Mouse (Mus musculus): ENCODE data around the gene 4930467E23Rik. TPM values are rescaled to one million over a fixed set of nuclear protein-coding genes. Genes with fewer than 3 reads are reported as not detected.
"Not testable (repeated sequence)": the region's sequence is repeated elsewhere in the genome, so short reads cannot be mapped to it uniquely, and the experiment has no call there.

The 4930467E23Rik gene
- total RNA-seq, 2 experiments from 2014 or later = 0.13 to 0.25 TPM

GRCm38 (mm10) chr8:19778126-19778525 lies 48.8 kb downstream of the 4930467E23Rik start:
- intact Hi-C loops (cut with DNase I); DNase-seq (ENCODE audit: low spot score): not testable (repeated sequence)

- intact Hi-C loops (cut with DNase I); DNase-seq (ENCODE audit: low spot score): not testable (repeated sequence)
These were observed 49.5 kb downstream of the 4930467E23Rik start for GRCm38 (mm10) chr8:19778891-19779290.

DNA sequence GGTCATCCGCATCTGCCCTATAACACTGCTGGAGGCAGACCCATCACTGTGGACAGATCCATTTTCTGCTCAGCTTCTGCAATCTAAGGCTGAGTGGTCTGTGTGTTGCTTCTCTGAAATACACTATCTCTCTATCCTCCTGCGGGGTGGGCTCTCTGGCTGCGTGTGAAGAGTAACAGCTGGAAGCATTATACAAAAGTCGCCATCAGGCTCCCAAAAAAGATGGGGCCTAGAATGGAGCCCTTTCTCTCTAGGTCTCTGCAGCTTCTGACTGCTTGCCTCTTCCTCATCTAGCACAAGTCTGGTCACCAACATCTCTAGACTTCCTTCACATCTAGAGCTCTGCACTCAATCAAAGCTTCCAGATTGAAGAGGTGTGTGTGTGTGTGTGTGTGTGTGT lies 50.8 kb downstream of the 4930467E23Rik start:
- DNase-seq (ENCODE audit: low spot score); intact Hi-C loops (cut with DNase I): not testable (repeated sequence)

- intact Hi-C loops (cut with DNase I); DNase-seq (ENCODE audit: low spot score): not testable (repeated sequence)
These were observed 51.3 kb downstream of the 4930467E23Rik start for GRCm38 (mm10) chr8:19780658-19781057.

GRCm38 (mm10) chr8:19781328-19782114 lies 52.1 kb downstream of the 4930467E23Rik start:
- not testable (repeated sequence) for DNase-seq (ENCODE audit: low spot score)

DNA sequence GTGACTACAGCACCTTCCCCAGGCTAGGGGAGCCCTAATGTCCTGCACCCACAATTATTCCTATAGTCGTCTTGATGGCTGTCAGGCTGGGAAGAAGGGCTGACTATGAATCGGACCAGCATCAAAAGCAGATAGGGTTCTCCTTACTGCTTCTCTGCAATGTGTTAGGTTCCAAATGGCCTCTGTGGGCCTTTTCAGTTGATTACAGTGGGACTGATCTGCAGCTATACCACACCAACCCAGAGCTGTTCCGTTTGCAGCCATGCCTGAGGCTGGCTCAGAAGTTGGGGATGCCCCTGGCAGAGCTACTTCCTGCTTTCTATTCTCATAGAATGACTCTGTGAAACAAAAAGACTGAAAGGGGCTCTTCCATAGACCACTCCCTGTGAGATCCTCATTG lies 53.4 kb downstream of the 4930467E23Rik start:
- DNase-seq (ENCODE audit: low spot score) = peak; percentile 44
- intact Hi-C loops (cut with DNase I) = not testable (repeated sequence)

More at GRCm38 (mm10) chr8:19781328-19782114, 52.1 kb downstream of the 4930467E23Rik start:
- intact Hi-C loops (cut with DNase I) = not testable (repeated sequence)

- DNase-seq (ENCODE audit: low spot score); intact Hi-C loops (cut with DNase I): not testable (repeated sequence)
These were observed 54.5 kb downstream of the 4930467E23Rik start for GRCm38 (mm10) chr8:19783860-19784259.

GRCm38 (mm10) chr8:19784554-19785364 lies 55.4 kb downstream of the 4930467E23Rik start:
- intact Hi-C loops (cut with DNase I) = not testable (repeated sequence)
- peak; percentile 98 for DNase-seq (ENCODE audit: low spot score)

GRCm38 (mm10) chr8:19792696-19793095 lies 63.3 kb downstream of the 4930467E23Rik start:
- intact Hi-C loops (cut with DNase I); DNase-seq (ENCODE audit: low spot score): not testable (repeated sequence)

Other genes with a start within 250 kb of the 4930467E23Rik start
- not detected for gene Defb7, start 234.5 kb upstream of the 4930467E23Rik start, total RNA-seq (2021)
- gene Gm31371, start 173.8 kb downstream of the 4930467E23Rik start, total RNA-seq (2021) = not detected

All from heart, postnatal 25 days (tissue).